Mouse (Mus musculus) G1E (cell line): Measurements from ENCODE around the gene Armcx1. TPM values are rescaled to one million over a fixed set of nuclear protein-coding genes. Genes with fewer than 3 reads are reported as not detected.

Experiments used
- ATAC-seq: 2 replicates; pipeline ENCODE4 v1.8.0; 2016; ENCODE audit warnings: mild to moderate bottlenecking; ENCODE audit not compliant: insufficient number of reproducible peaks, poor library complexity, low FRiP score, severe bottlenecking; ENCODE audit errors: extremely low read depth
- DNase-seq: peaks from one replicate; pipeline ENCODE4 v3.0.0; 2012; ENCODE audit warnings: low spot score
- H3K27me3 ChIP-seq: 2 replicates; pipeline ENCODE4 v1.6.1; 2012; ENCODE audit warnings: mild to moderate bottlenecking, low read length, inconsistent platforms; ENCODE audit not compliant: insufficient read depth
- H3K36me3 ChIP-seq: replicated peaks from 2 replicates; pipeline ENCODE3; 2012; ENCODE audit warnings: mild to moderate bottlenecking, inconsistent platforms
- H3K4me1 ChIP-seq: 2 replicates; pipeline ENCODE4 v1.6.1; 2012; ENCODE audit warnings: low read depth, low read length, inconsistent platforms, mixed read lengths; ENCODE audit not compliant: insufficient read depth
- H3K4me3 ChIP-seq: 2 replicates; pipeline ENCODE4 v1.5.1; 2012; ENCODE audit warnings: low read depth, mild to moderate bottlenecking, inconsistent platforms, low read length, moderate library complexity, mixed read lengths
- H3K9me3 ChIP-seq: replicated peaks from 2 replicates; pipeline ENCODE4 v1.6.1; 2012; ENCODE audit warnings: inconsistent platforms
- CTCF ChIP-seq: IDR thresholded peaks from 2 replicates; pipeline ENCODE4 v1.5.1; 2012; ENCODE audit warnings: low read depth, low read length, inconsistent platforms, mixed read lengths
- GATA1 ChIP-seq: IDR thresholded peaks from 2 replicates; pipeline ENCODE4 v1.6.1; 2012; ENCODE audit warnings: borderline replicate concordance, low read length, inconsistent platforms, mixed read lengths
- GATA2 ChIP-seq: IDR thresholded peaks from 2 replicates; pipeline ENCODE4 v1.6.1; 2012; ENCODE audit warnings: low read depth, low read length, inconsistent platforms, borderline replicate concordance
- POLR2AphosphoS5 ChIP-seq: IDR thresholded peaks from 2 replicates; pipeline ENCODE4 v1.6.1; 2012; ENCODE audit warnings: low read depth, low read length, inconsistent platforms; ENCODE audit not compliant: insufficient replicate concordance
- TAL1 ChIP-seq: conservative IDR thresholded peaks from 2 replicates; pipeline ENCODE4 v1.6.1; 2012; ENCODE audit warnings: low read depth, low read length, inconsistent platforms, mixed read lengths
- polyA plus RNA-seq: library from polyadenylated mRNA; stranded (reverse); fragments of >175 nt; gene quantifications from 2 replicates; pipeline ENCODE4 v1.2.3, GENCODE M21; 2012
- total RNA-seq, 2 experiments: library from RNA; stranded (forward) in 1 of 2; stranded (reverse) in 1 of 2; fragments of 200-1000 nt in 1 of 2; fragments of >200 nt in 1 of 2; fragmentation: Nextera tagmentation in 1 of 2; gene quantifications; 2 replicates each; pipeline ENCODE4 v1.2.3; 2014 to 2017

Armcx1 gene
- total and polyA plus RNA-seq, 3 experiments, result 5.0 to 56.3 (median 25.4) TPM

DNA sequence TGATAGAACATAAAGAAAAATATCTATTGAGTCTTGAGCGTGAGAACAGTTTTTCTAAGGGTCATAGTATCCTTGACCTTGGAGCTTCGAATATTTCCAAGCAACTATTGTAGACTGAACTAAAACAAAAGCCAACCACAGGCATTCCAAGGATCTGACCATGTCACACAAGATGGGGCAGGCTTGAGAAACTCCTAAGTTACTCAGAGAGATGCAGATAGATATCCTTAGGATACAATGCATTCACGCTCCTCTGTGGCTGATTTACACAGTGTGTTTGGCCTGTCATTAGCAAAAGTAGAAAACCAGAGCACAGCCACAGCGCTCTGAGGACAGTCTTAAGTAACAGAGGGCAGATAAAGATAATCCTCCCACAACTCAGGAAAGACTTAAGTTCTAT, 21.4 kb downstream of the Armcx1 start:
- Histone ChIP-seq H3K4me3 (no peak overlapping the region), H3K9me3 (no peaks in the 10 kb centered on the region), H3K4me1 (no peaks in the 10 kb centered on the region; the same call in 1 of the 2 replicates), H3K27me3 (no peaks in the 10 kb centered on the region), H3K36me3 (no peaks in the 10 kb centered on the region)
- no peak for DNase-seq
- no peak for ATAC-seq
- TF ChIP-seq CTCF (no peak), TAL1 (no peak), GATA1 (no peak), GATA2 (no peak)

DNA sequence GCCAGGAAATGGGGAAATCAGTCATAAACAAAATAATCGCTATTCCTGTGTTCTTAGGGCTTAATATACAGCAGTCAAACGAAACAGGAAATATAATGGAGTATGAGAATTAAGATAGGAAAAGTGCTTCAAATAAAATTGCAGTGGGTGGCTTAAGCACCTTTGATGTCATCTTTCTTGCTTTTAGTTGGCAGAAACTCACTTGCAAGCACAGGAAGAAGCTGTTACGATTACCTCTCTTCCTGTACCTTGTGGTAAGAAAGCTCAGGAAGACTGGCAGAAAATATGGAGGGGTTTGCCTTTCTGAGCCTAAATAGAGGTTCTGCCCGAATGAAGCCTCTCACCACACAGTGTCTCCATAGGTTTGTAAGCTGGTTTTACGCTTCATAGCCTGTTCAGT, 24.1 kb downstream of the Armcx1 start:
- ATAC-seq, result no peak
- H3K9me3 ChIP-seq, result no peaks in the 10 kb centered on the region
- no peaks in the 10 kb centered on the region for H3K36me3 ChIP-seq
- no peak for DNase-seq
- H3K4me1 ChIP-seq, result no peaks in the 10 kb centered on the region; the same call in 1 of the 2 replicates
- TF ChIP-seq POLR2AphosphoS5 (no peak), GATA1 (no peak), GATA2 (no peak), TAL1 (no peak), CTCF (no peak)
- no peaks in the 10 kb centered on the region for H3K27me3 ChIP-seq
- no peak overlapping the region for H3K4me3 ChIP-seq

DNA sequence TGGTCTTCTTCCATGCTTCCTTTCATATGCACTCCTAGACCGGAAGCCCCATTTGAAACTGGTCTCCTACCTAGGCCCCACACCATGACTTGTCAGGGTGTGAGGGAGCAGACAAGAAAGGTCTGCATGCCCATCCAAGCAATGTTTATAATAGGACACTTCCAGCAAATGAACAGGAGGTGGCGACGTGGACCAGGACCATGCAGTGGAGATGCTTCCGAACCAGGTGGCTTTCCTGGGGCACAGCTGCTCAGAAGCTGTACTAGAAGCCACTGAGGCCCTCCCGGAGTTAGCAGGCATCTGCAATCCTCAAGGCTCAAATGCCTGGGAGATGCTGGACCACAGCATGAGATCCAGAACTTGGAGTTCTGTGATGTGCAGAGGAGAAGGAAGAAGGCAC, 28.7 kb downstream of the Armcx1 start:
- no peaks in the 10 kb centered on the region for H3K4me1 ChIP-seq
- no peaks in the 10 kb centered on the region for H3K36me3 ChIP-seq
- TF ChIP-seq POLR2AphosphoS5 (no peak), TAL1 (no peak), GATA1 (no peak), CTCF (no peak; the same call in 1 of the 2 replicates), GATA2 (no peak)
- H3K4me3 ChIP-seq, result no peak overlapping the region
- no peak for DNase-seq
- no peaks in the 10 kb centered on the region for H3K9me3 ChIP-seq
- ATAC-seq, result no peak
- 0 out of 2 replicates have a peak, but pooled peaks cover 5% of the 10 kb centered on the region for H3K27me3 ChIP-seq

DNA sequence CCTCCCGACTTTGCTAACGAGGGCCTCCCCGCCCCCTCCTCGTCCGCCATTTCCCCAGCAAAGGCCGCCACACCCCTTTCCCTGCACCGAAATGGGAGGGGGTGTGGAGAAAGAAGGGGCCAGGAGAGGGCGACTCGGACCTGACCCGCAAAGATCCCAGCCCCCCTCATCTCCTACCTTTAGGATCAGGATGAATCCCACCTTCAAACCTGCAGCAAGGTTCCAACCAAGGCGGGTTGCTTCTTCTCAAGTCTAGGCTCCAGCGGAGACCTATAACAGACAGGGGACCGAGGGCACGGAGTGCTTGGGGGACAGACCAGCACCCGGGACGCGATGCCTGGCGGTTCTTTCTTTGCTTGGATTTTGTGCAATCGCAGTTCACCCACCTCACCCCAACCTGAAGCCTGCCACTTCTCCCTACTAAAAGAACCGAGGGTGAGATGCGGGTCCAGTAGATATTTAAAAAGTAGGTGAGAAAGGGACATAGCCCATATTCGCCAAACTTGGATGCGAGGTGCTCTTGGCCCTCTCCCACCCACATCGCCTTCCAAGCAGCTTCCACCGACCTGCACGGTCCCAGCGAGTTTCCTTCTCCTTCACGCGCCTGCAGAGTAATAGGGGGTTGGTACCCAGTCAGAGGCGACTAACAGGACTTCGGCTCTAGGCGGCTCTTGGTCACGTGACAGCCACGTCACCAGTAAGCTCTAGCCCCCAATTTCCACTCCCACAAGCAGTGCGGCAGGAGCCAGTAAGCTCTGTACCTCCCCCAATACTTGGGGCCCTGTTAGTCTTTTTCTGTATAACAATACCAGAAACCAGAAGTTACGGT, 33.2 kb downstream of the Armcx1 start, which contains the start of gene Armcx6:
Armcx6 (minus strand) TSS at position 654 of the 829 bp plus-strand sequence.
- no peak for DNase-seq
- H3K4me1 ChIP-seq, result no peaks in the 10 kb centered on the region
- no peaks in the 10 kb centered on the region for H3K36me3 ChIP-seq
- H3K4me3 ChIP-seq, result peak within 1 kb of the TSS; percentile 64
- peak; percentile 91 for ATAC-seq
- 0 out of 2 replicates have a peak, but pooled peaks cover 5% of the 10 kb centered on the region for H3K27me3 ChIP-seq
- TF ChIP-seq POLR2AphosphoS5 (no peak), GATA2 (no peak), TAL1 (no peak), CTCF (no peak), GATA1 (no peak)
- no peaks in the 10 kb centered on the region for H3K9me3 ChIP-seq

DNA sequence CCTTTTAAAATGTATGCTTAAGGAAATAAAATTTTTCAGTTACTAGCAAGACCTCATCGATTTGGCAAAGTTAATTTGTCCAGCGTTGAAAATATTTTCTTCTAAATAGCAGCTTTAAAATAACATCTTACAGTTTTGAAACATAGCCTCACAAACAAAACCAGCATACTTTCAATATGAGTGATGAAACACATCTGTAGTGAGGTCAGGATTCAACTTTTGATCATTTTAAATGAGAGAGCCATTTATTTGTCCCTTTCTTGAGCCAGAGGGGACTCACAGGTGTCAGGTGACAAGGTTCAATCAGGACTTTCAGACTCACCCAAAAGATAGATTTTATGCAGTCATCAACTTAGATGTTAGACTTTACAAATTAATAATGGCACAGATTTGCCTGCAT, 34.1 kb downstream of the Armcx1 start:
- H3K4me3 ChIP-seq, result no peak overlapping the region

DNA sequence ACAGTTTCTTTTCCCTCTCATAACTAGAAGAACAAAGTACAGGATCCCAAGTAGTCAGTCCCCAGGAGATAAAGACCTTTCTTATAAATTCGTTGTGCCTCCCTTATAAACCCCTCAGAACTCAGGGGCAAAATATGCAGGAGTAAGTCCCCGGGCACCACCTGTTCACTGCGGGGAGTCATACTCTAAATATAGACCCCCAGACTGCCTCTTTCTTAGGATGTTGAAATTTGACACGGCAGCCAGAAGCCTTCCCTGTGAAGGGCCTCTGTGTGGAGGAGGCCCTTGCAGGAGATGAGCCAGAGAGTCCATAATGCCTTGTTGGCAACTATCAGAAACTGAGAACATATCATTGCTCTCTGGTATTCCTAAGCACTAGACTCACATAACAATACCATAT, 34.8 kb downstream of the Armcx1 start:
- Histone ChIP-seq H3K4me3 (no peak overlapping the region), H3K36me3 (no peaks in the 10 kb centered on the region), H3K27me3 (0 out of 2 replicates have a peak, but pooled peaks cover 5% of the 10 kb centered on the region), H3K4me1 (no peaks in the 10 kb centered on the region), H3K9me3 (no peaks in the 10 kb centered on the region)
- no peak for ATAC-seq
- DNase-seq, result no peak
- TF ChIP-seq CTCF (no peak), TAL1 (no peak), GATA2 (no peak), POLR2AphosphoS5 (no peak), GATA1 (no peak)

More for the DNA sequence above, 34.1 kb downstream of the Armcx1 start:
- H3K9me3 ChIP-seq, result no peaks in the 10 kb centered on the region
- DNase-seq, result no peak
- TF ChIP-seq TAL1 (no peak), GATA1 (no peak), GATA2 (no peak), POLR2AphosphoS5 (no peak), CTCF (no peak)
- no peaks in the 10 kb centered on the region for H3K4me1 ChIP-seq
- ATAC-seq, result no peak
- H3K27me3 ChIP-seq, result 0 out of 2 replicates have a peak, but pooled peaks cover 5% of the 10 kb centered on the region
- no peaks in the 10 kb centered on the region for H3K36me3 ChIP-seq
